Mouse (Mus musculus): ENCODE measurements around the gene Gm29094. TPM values are rescaled to one million over a fixed set of nuclear protein-coding genes. Genes with fewer than 3 reads are reported as not detected.

Gene Gm29094
- polyA plus RNA-seq, 1 experiment from 2014 or later: 1.2 TPM

DNA sequence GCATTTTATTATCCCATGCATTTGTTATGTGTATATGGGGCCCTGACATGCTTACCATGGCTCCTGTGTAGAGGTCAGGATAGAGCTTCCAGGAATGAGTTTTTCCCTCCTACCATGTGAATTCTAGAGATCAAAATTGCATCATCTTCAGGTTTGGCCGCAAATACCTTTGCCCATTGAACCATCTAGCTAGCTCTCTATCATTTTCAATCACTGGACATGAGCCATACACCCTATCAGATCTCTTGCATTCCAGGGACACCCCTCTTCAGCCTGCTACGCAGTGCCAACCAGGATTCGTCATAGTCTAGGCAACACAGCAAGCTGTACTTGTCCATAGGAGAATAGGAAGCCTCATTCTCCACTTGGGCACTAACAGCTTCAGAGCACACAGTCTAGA lies 64.8 kb downstream of the Gm29094 start:
- no peak overlapping the region for H3K4me3 ChIP-seq
- no peaks in the 10 kb centered on the region for H3K9me3 ChIP-seq
- whole genome bisulfite sequencing: 89% methylated on average over 3 of the region's 3 CpGs
- no peaks in the 10 kb centered on the region for H3K4me1 ChIP-seq
- H3K27ac ChIP-seq: no peak overlapping the region
- no peak overlapping the region for H3K4me2 ChIP-seq (replicated peaks)
- ATAC-seq (ENCODE audit: insufficient number of reproducible peaks, insufficient read depth, low FRiP score, low TSS enrichment): no peak
- no peaks in the 10 kb centered on the region for H3K27me3 ChIP-seq
- H3K36me3 ChIP-seq: no peaks in the 10 kb centered on the region
- no peak overlapping the region for H3K9ac ChIP-seq

DNA sequence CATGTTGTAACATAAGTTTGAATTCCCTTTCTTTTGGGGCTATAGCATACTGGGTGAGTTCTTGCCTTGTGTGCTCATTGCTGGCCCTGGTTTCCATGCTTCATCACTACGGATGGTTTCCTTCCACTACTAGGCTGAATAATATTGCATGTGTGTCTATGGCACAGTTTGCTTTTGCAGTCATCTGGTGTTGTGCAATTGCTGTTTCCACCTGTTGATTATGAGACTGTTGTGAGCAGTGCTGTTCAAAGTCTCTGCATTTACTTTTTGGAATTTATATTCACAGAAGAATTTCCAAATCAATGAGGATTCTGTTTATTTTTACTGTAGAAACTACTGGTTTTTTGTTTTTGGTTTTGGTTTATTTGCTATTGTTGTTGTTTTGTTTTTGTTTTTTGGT lies 65.4 kb downstream of the Gm29094 start:
- no peak overlapping the region for H3K9ac ChIP-seq
- no peak overlapping the region for H3K4me2 ChIP-seq (replicated peaks)
- no peaks in the 10 kb centered on the region for H3K36me3 ChIP-seq
- ATAC-seq (ENCODE audit: insufficient number of reproducible peaks, insufficient read depth, low FRiP score, low TSS enrichment): no peak
- 93% methylated on average over 1 of the region's 1 CpGs for WGBS
- no peaks in the 10 kb centered on the region for H3K27me3 ChIP-seq
- no peaks in the 10 kb centered on the region for H3K9me3 ChIP-seq
- no peaks in the 10 kb centered on the region for H3K4me1 ChIP-seq
- no peak overlapping the region for H3K4me3 ChIP-seq
- H3K27ac ChIP-seq: no peak overlapping the region

Other genes starting within 250 kb of the Gm29094 start
- not detected in 2 replicates for gene Bcl2a1a, start 242.5 kb upstream of the Gm29094 start, polyA plus RNA-seq (2016; fragmentation: Nextera tagmentation; extraction: Ambion mirVana)
- not detected in 2 replicates for gene Trim43b, start 106.5 kb upstream of the Gm29094 start, polyA plus RNA-seq (2016; fragmentation: Nextera tagmentation; extraction: Ambion mirVana)
- 0.54 and 1.2 TPM in 2 replicates for gene Bcl2a1b, start 170 bp upstream of the Gm29094 start, polyA plus RNA-seq (2016; fragmentation: Nextera tagmentation; extraction: Ambion mirVana)
- gene Mthfs, start 11.3 kb downstream of the Gm29094 start, polyA plus RNA-seq (2016; fragmentation: Nextera tagmentation; extraction: Ambion mirVana): 25.2 and 27.5 TPM in 2 replicates

Data from embryonic facial prominence, embryonic 12.5 days (tissue).